In genomic region chr5:119321368-119322144, GRCm38 (mm10) we compare ENCODE assay signal across 14 mouse cellular contexts.
DNase-seq lines count a peak whose midpoint lies in the region; ATAC-seq and TF ChIP-seq lines count a peak whose summit lies in the region.
"Had no signal": no experiment of that assay in that cellular context is flagged by ENCODE, and none has a peak within 500 bp of the region (broad histone marks: within the 10 kb centered on the region; RNA-seq: fewer than 3 reads in every experiment).

No protein-coding gene starts in this region.

- no peaks in the 10 kb centered on the region for H3K27me3 ChIP-seq in liver, embryonic 13.5 days
- H3K27me3 ChIP-seq in midbrain, postnatal 0 days (ENCODE audit: insufficient read depth, low read length), result no peaks in the 10 kb centered on the region

- H3K36me3 ChIP-seq in liver, embryonic 13.5 days, result no peaks in the 10 kb centered on the region
- no peaks in the 10 kb centered on the region for H3K36me3 ChIP-seq in midbrain, postnatal 0 days (ENCODE audit: insufficient read depth, low read length)
- H3K36me3 ChIP-seq: hindbrain, embryonic 10.5 days; midbrain, embryonic 13.5 days had no signal

- H3K4me3 ChIP-seq in liver, embryonic 13.5 days (replicated peaks), result no peak overlapping the region
- no peak overlapping the region for H3K4me3 ChIP-seq in midbrain, postnatal 0 days (ENCODE audit: low read depth, low read length)
- H3K4me3 ChIP-seq: erythroblast, embryonic 14.5 days; hindbrain, embryonic 10.5 days; midbrain, embryonic 13.5 days had no signal

- no peak overlapping the region for H3K27ac ChIP-seq in liver, embryonic 13.5 days
- H3K27ac ChIP-seq in midbrain, postnatal 0 days (ENCODE audit: low read depth, low read length), result no peak overlapping the region
- H3K27ac ChIP-seq: hindbrain, embryonic 10.5 days; midbrain, embryonic 13.5 days had no signal

- H3K4me1 ChIP-seq in liver, embryonic 13.5 days (replicated peaks), result peaks cover 9% of the 10 kb centered on the region
- H3K4me1 ChIP-seq in midbrain, postnatal 0 days (ENCODE audit: insufficient read depth, low read length), result peaks cover 3% of the 10 kb centered on the region; the same call in 1 of the 2 replicates
- H3K4me1 ChIP-seq: midbrain, embryonic 13.5 days had no signal

- H3K9me3 ChIP-seq in liver, embryonic 13.5 days (replicated peaks), result no peaks in the 10 kb centered on the region
- no peaks in the 10 kb centered on the region for H3K9me3 ChIP-seq in midbrain, postnatal 0 days (ENCODE audit: low read length)
- H3K9me3 ChIP-seq: hindbrain, embryonic 10.5 days; midbrain, embryonic 13.5 days had no signal

- ATAC-seq in liver, embryonic 13.5 days (ENCODE audit: low read depth), result peak; percentile 36; the same call in 1 of the 2 replicates
- no peak for ATAC-seq in midbrain, postnatal 0 days (ENCODE audit: low FRiP score)
- ATAC-seq in erythroid progenitor cell, adult 5-6 weeks (replicated peaks; ENCODE audit: low FRiP score, poor library complexity, severe bottlenecking), result no peak
- ATAC-seq: midbrain, embryonic 13.5 days had no signal

- 19% methylated on average over 10 of the region's 10 CpGs for WGBS in liver, embryonic 13.5 days (ENCODE audit: insufficient replicate concordance)
- 83% methylated on average over 10 of the region's 10 CpGs for WGBS in midbrain, postnatal 0 days

- TF ChIP-seq CTCF in midbrain, postnatal 0 days (IDR thresholded peaks at IDR 0.05), result no peak

- no peak overlapping the region for H3K4me2 ChIP-seq in liver, embryonic 13.5 days
- H3K4me2 ChIP-seq in midbrain, postnatal 0 days (ENCODE audit: low read depth, low read length, poor library complexity, severe bottlenecking), result no peak overlapping the region
- H3K4me2 ChIP-seq: midbrain, embryonic 13.5 days had no signal

- peak; percentile 13 for DNase-seq in retina, postnatal 1 day
- DNase-seq in retina, embryonic 14.5 days (ENCODE audit: low spot score), result no peak
- DNase-seq in liver, embryonic 13.5 days, result no peak
- peak; percentile 75 for DNase-seq in lung, postnatal 36 days
- peak; percentile 64 to 70 for DNase-seq in spleen, postnatal 36 days (ENCODE audit: low spot score in 2 of 2)
- no peak for DNase-seq in left cerebral cortex, adult 8-10 months (ENCODE audit: low spot score in 2 of 2)
- no peak for DNase-seq in midbrain, postnatal 0 days (ENCODE audit: low spot score)
- DNase-seq: kidney, adult 2 months; layer of hippocampus, adult 9-11 months; right cerebral cortex, postnatal 4 days had no signal

- no peak overlapping the region for H3K9ac ChIP-seq in liver, embryonic 13.5 days
- no peak overlapping the region for H3K9ac ChIP-seq in midbrain, postnatal 0 days (replicated peaks; ENCODE audit: low read length, poor library complexity, severe bottlenecking)
- H3K9ac ChIP-seq: midbrain, embryonic 13.5 days had no signal

Comparison
In these comparisons a context has a peak if more than half of its experiments do, and no peak if none do; other contexts are left out.
1. DNase-seq: peak in retina, postnatal 1 day (single experiment), lung, postnatal 36 days (single experiment) and spleen, postnatal 36 days (2 of 2); none in retina, embryonic 14.5 days (single experiment), liver, embryonic 13.5 days (single experiment), left cerebral cortex, adult 8-10 months (0 of 2) and midbrain, postnatal 0 days (single experiment).